Mouse (Mus musculus): Measurements from ENCODE around the gene Cd300e. TPM values are rescaled to one million over a fixed set of nuclear protein-coding genes. Genes with fewer than 3 reads are reported as not detected.

Gene Cd300e
- polyA plus RNA-seq (2015; fragmentation: Nextera tagmentation; extraction: Ambion mirVana), result 0.35 and 0.90 TPM in 2 replicates

DNA sequence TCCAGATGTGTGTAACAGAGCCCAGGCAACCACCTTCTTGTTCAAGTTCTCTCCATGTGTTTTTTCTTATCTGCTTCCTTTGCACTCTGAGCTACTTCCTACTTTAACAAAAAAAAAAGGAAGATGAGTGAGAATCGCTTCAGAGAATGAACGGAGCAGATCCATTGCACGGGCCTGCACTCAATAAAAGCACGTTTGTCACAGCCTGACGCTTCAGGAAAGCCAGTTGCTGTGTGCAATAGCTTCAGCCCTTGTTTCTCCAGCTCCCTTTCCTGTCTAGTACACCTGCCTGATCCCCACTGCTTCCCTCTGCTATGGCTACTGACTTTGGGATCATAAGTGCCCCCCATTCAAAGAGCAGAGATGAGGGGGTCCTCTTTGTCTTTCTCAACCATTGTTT lies at the start of gene Cd300e:
Cd300e (minus strand) TSS at position 101 of the 400 bp plus-strand sequence.

DNA sequence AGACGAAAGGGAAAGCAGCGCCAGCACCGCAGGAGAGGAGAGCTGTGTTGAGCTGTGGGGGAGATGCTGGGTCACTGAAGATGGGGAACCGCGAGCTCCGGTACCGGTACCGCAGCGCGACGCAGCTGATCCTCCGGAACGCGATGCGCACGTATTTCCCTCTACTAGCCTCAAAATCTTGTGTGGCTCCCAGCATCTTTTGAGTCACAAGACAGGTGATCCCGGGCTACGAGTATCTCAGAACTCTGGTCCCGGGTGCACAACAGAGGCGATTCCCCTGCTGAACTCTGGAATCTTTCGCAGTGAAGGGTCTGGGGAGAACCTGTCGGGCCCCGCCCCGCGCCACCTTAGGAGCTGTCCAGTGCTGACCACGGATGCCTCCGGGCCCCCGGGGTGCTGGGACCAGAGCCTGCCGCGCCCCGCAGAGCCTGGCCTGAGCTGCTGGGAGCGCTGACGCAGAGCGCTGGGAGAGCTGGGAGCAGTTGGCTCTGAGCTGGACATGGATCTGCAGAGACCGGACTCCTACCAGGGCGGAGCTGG lies 29.5 kb upstream of the Cd300e start, which contains the start of gene Rab37:
Rab37 (plus strand) TSS at position 70 of the 540 bp plus-strand sequence.

DNA sequence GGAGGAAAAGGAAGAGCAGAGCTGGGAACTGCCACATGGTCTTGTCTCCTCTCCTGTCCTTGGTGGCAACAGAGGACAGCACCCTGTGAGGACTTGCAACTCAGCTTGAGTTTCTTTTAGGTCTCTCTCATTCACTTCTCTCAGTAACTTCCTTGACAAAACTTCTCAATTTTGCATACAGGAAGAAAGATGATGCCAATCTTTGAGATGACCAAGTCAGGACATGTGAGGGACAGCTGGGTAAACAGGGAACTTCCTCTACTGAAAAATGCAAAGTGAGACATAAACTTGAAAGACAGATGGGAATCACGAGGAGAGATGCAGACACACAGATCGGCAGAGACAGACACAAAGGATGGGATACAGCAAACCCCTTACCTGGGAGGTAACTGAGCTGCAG lies 13.7 kb downstream of the Cd300e start, which contains the start of gene Cd300ld3:
Cd300ld3 (minus strand) TSS at position 151 of the 400 bp plus-strand sequence.

DNA sequence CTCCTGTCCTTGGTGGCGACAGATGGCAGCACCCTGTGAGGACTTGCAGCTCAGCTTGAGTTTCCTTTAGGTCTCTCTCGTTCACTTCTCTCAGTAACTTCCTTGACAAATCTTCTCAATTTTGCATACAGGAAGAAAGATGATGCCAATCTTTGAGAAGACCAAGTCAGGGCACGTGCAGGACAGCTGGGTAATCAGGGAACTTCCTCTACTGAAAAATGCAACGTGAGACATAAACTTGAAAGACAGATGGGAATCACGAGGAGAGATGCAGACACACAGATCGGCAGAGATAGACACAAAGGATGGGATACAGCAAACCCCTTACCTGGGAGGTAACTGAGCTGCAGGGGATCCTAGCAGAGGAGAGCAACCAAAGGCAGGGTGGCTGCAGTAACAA lies 24.3 kb downstream of the Cd300e start, which contains the start of gene Cd300ld5:
Cd300ld5 (minus strand) TSS at position 101 of the 400 bp plus-strand sequence.

DNA sequence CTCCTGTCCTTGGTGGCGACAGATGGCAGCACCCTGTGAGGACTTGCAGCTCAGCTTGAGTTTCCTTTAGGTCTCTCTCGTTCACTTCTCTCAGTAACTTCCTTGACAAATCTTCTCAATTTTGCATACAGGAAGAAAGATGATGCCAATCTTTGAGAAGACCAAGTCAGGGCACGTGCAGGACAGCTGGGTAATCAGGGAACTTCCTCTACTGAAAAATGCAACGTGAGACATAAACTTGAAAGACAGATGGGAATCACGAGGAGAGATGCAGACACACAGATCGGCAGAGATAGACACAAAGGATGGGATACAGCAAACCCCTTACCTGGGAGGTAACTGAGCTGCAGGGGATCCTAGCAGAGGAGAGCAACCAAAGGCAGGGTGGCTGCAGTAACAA lies 35.1 kb downstream of the Cd300e start, which contains the start of gene Cd300ld4:
Cd300ld4 (minus strand) TSS at position 101 of the 400 bp plus-strand sequence.

DNA sequence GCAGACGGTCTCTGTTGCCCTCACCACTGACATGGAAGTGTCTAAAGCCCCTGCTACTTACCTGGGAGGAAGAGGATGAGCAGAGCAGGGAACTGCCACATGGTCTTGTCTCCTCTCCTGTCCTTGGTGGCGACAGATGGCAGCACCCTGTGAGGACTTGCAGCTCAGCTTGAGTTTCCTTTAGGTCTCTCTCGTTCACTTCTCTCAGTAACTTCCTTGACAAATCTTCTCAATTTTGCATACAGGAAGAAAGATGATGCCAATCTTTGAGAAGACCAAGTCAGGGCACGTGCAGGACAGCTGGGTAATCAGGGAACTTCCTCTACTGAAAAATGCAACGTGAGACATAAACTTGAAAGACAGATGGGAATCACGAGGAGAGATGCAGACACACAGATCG lies 45.9 kb downstream of the Cd300e start, which contains the start of gene Cd300ld2:
Cd300ld2 (minus strand) TSS at position 101 of the 400 bp plus-strand sequence.

Other genes starting within 250 kb of the Cd300e start
- gene Gprc5c, start 211.0 kb downstream of the Cd300e start, polyA plus RNA-seq (2015; fragmentation: Nextera tagmentation; extraction: Ambion mirVana), result 5.4 and 9.3 TPM in 2 replicates
- 10.1 and 17.2 TPM in 2 replicates for gene Cd300a, start 172.1 kb downstream of the Cd300e start, polyA plus RNA-seq (2015; fragmentation: Nextera tagmentation; extraction: Ambion mirVana)
- 7.2 and 8.7 TPM in 2 replicates for gene Cd300lb, start 127.8 kb downstream of the Cd300e start, polyA plus RNA-seq (2015; fragmentation: Nextera tagmentation; extraction: Ambion mirVana)
- gene Cd300c, start 93.0 kb downstream of the Cd300e start, polyA plus RNA-seq (2015; fragmentation: Nextera tagmentation; extraction: Ambion mirVana), result 0.41 and 0.44 TPM in 2 replicates
- 4.6 and 5.1 TPM in 2 replicates for gene Cd300ld, start 72.3 kb downstream of the Cd300e start, polyA plus RNA-seq (2015; fragmentation: Nextera tagmentation; extraction: Ambion mirVana)
- 10.9 and 15.5 TPM in 2 replicates for gene Cd300c2, start 60.3 kb downstream of the Cd300e start, polyA plus RNA-seq (2015; fragmentation: Nextera tagmentation; extraction: Ambion mirVana)
- not detected in 2 replicates for gene Cd300ld2, start 46.0 kb downstream of the Cd300e start, polyA plus RNA-seq (2015; fragmentation: Nextera tagmentation; extraction: Ambion mirVana)
- gene Cd300ld4, start 35.2 kb downstream of the Cd300e start, polyA plus RNA-seq (2015; fragmentation: Nextera tagmentation; extraction: Ambion mirVana), result not detected in 2 replicates
- gene Cd300ld5, start 24.4 kb downstream of the Cd300e start, polyA plus RNA-seq (2015; fragmentation: Nextera tagmentation; extraction: Ambion mirVana), result not detected in 2 replicates
- gene Cd300ld3, start 13.8 kb downstream of the Cd300e start, polyA plus RNA-seq (2015; fragmentation: Nextera tagmentation; extraction: Ambion mirVana), result 0.18 TPM in 1 of 2 replicates, not detected in the other
- gene Rab37, start 29.3 kb upstream of the Cd300e start, polyA plus RNA-seq (2015; fragmentation: Nextera tagmentation; extraction: Ambion mirVana), result 5.7 and 7.7 TPM in 2 replicates
- gene Cd300lf, start 71.8 kb upstream of the Cd300e start, polyA plus RNA-seq (2015; fragmentation: Nextera tagmentation; extraction: Ambion mirVana), result 41.0 and 47.9 TPM in 2 replicates
- gene Slc9a3r1, start 101.2 kb upstream of the Cd300e start, polyA plus RNA-seq (2015; fragmentation: Nextera tagmentation; extraction: Ambion mirVana), result 35.2 and 49.0 TPM in 2 replicates
- gene Tmem104, start 125.3 kb upstream of the Cd300e start, polyA plus RNA-seq (2015; fragmentation: Nextera tagmentation; extraction: Ambion mirVana), result 4.7 and 7.3 TPM in 2 replicates
- 14.3 and 14.4 TPM in 2 replicates for gene Nat9, start 125.7 kb upstream of the Cd300e start, polyA plus RNA-seq (2015; fragmentation: Nextera tagmentation; extraction: Ambion mirVana)
- gene Grin2c, start 205.1 kb upstream of the Cd300e start, polyA plus RNA-seq (2015; fragmentation: Nextera tagmentation; extraction: Ambion mirVana), result 0.07 and 0.08 TPM in 2 replicates
- gene Fdxr, start 214.9 kb upstream of the Cd300e start, polyA plus RNA-seq (2015; fragmentation: Nextera tagmentation; extraction: Ambion mirVana), result 9.7 and 10.0 TPM in 2 replicates
- gene Fads6, start 235.5 kb upstream of the Cd300e start, polyA plus RNA-seq (2015; fragmentation: Nextera tagmentation; extraction: Ambion mirVana), result 0.24 and 0.33 TPM in 2 replicates
- not detected in 2 replicates for gene Otop2, start 245.0 kb upstream of the Cd300e start, polyA plus RNA-seq (2015; fragmentation: Nextera tagmentation; extraction: Ambion mirVana)